Mouse (Mus musculus): Measurements from ENCODE around the gene Aifm3.

DNA sequence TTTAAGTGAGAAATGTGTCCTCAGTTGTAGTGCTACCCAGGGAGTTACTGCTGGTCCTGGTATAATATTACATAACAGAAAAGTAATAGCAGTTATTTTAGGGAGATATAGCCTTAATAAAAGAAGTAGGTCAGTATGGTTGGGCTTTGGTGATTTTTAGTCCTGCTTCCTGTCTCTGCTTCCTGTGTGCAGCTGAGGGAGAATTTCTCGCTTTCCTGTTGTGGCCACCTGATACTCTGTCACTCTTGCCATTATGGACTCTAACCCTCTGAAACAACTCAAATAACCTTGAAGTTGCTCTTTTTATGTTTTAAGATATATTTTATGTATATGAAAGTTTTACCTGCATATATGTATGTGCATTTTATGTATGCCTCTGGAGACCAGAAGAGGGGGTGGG is 27.8 kb upstream of the Aifm3 start:
- TF ChIP-seq CTCF (IDR thresholded peaks at IDR 0.05; ENCODE audit: low read depth, low read length) (no peak), POLR2A (IDR thresholded peaks at IDR 0.05; ENCODE audit: borderline replicate concordance, low read depth, low read length) (no peak)
